Mouse (Mus musculus) heart, embryonic 14.5 days (tissue): ENCODE measurements at regions not wholly inside any gene's neighbourhood (a gene's known extent, or its start where the extent isn't known, plus 50 kb on each side); places are given as distances from the start of the nearest gene placed in this dataset.

Experiments
- ATAC-seq: fragments of 200-750 bp; cut with Nextera tagmentation; 2 replicates; pipeline ENCODE4 v1.8.0; 2017; ENCODE audit warnings: low read depth, moderate TSS enrichment; ENCODE audit not compliant: insufficient number of reproducible peaks, insufficient read depth, low FRiP score
- H3K27ac ChIP-seq, 2 experiments: fragments of 200-500 bp in 1 of 2; fragments of 300-500 bp in 1 of 2; sonication (generic) in 1 of 2; replicated peaks in 1 of 2; 2 replicates each; pipeline ENCODE4 v1.5.1; 2012 to 2014; ENCODE audit warnings: low read depth in 2 of 2, low read length in 2 of 2, control low read depth in 1 of 2, mild to moderate bottlenecking in 1 of 2, mixed read lengths in 1 of 2; ENCODE audit not compliant: control insufficient read depth in 1 of 2, insufficient read depth in 1 of 2
- H3K27me3 ChIP-seq: fragments of 300-500 bp; sonication (generic); 2 replicates; pipeline ENCODE4 v1.6.1; 2014; ENCODE audit warnings: mild to moderate bottlenecking, low read length, control low read depth; ENCODE audit not compliant: control insufficient read depth, insufficient read depth
- H3K36me3 ChIP-seq: fragments of 300-500 bp; sonication (generic); 2 replicates; pipeline ENCODE4 v1.6.1; 2014; ENCODE audit warnings: mild to moderate bottlenecking, control low read depth, low read length, mixed read lengths; ENCODE audit not compliant: control insufficient read depth, insufficient read depth
- H3K4me1 ChIP-seq, 2 experiments: fragments of 200-500 bp in 1 of 2; fragments of 300-500 bp in 1 of 2; sonication (generic) in 1 of 2; 2 replicates each; pipeline ENCODE4 v1.6.1; 2012 to 2014; ENCODE audit warnings: low read length in 2 of 2, control low read depth in 1 of 2, mixed read lengths in 1 of 2; ENCODE audit not compliant: control insufficient read depth in 2 of 2, insufficient read depth in 2 of 2
- H3K4me2 ChIP-seq: fragments of 300-500 bp; sonication (generic); 2 replicates; pipeline ENCODE4 v1.6.1; 2014; ENCODE audit warnings: mild to moderate bottlenecking, low read length
- H3K4me3 ChIP-seq, 2 experiments: fragments of 200-500 bp in 1 of 2; fragments of 300-500 bp in 1 of 2; sonication (generic) in 1 of 2; 2 replicates each; pipeline ENCODE4 v1.5.1; 2012 to 2014; ENCODE audit warnings: low read length in 2 of 2, mild to moderate bottlenecking in 2 of 2, control low read depth in 1 of 2, low read depth in 1 of 2, moderate library complexity in 1 of 2; ENCODE audit not compliant: control insufficient read depth in 1 of 2, insufficient read depth in 1 of 2
- H3K9ac ChIP-seq: fragments of 300-500 bp; sonication (generic); 2 replicates; pipeline ENCODE4 v1.6.1; 2014; ENCODE audit warnings: mild to moderate bottlenecking, low read length
- H3K9me3 ChIP-seq: fragments of 300-500 bp; sonication (generic); 2 replicates; pipeline ENCODE4 v1.6.1; 2016; ENCODE audit warnings: low read length, control low read depth; ENCODE audit not compliant: control insufficient read depth
- WGBS: fragments of 180-500 bp; shearing (Covaris S2); extraction: QIAGEN DNeasy Blood & Tissue Kit; methylation state at CpG from one replicate; pipeline ENCODE4 v1.1.7; 2014; 5-methylcytosine and 5-hydroxymethylcytosine counted together

GRCm38 (mm10) chr8:30733385-30733784 is 2695.1 kb upstream of the 5930422O12Rik start:
- Histone ChIP-seq H3K4me2 (no peak overlapping the region), H3K9me3 (no peaks in the 10 kb centered on the region), H3K36me3 (no peaks in the 10 kb centered on the region), H3K27me3 (no peaks in the 10 kb centered on the region), H3K4me3 (no peak overlapping the region), H3K27ac (no peak overlapping the region), H3K9ac (no peak overlapping the region), H3K4me1 (no peaks in the 10 kb centered on the region)
- no peak for ATAC-seq
- 78% methylated on average over 6 of the region's 6 CpGs for WGBS

- ATAC-seq, result no peak
- WGBS, result 70% methylated on average over 5 of the region's 5 CpGs
- no peaks in the 10 kb centered on the region for H3K4me1 ChIP-seq
- no peak overlapping the region for H3K4me3 ChIP-seq
- no peak overlapping the region for H3K9ac ChIP-seq
- no peaks in the 10 kb centered on the region for H3K9me3 ChIP-seq
- H3K27ac ChIP-seq, result no peak overlapping the region
- peak overlapping the region; percentile 34; the same call in 1 of the 2 replicates for H3K4me2 ChIP-seq
- H3K36me3 ChIP-seq, result no peaks in the 10 kb centered on the region
- H3K27me3 ChIP-seq, result no peaks in the 10 kb centered on the region
These were observed 2693.2 kb upstream of the 5930422O12Rik start for GRCm38 (mm10) chr8:30735338-30735737.

DNA sequence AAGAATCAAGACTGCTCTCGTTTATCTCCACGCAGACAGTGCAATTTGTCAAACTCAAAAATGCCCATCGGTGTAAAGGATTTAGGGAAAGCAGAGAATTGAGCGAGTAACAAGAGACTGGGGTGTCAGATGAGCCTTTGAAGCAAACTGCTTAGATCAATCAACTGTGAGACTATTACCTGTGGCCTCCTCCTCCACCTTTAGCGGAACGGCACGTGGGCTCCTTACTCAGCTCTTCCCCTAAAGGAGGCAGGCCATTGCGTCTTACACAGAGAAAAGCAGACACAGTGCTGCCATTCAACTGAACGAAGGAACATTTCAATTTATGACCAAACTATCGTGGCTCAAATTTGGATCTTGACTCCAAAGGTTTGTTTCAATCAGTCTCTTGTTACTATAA is 2692.8 kb upstream of the 5930422O12Rik start:
- no peak for ATAC-seq
- no peak overlapping the region for H3K27ac ChIP-seq
- H3K27me3 ChIP-seq, result no peaks in the 10 kb centered on the region
- H3K4me1 ChIP-seq, result no peaks in the 10 kb centered on the region
- 76% methylated on average over 10 of the region's 10 CpGs for WGBS
- no peaks in the 10 kb centered on the region for H3K9me3 ChIP-seq
- H3K4me3 ChIP-seq, result no peak overlapping the region
- H3K4me2 ChIP-seq, result no peak overlapping the region
- no peaks in the 10 kb centered on the region for H3K36me3 ChIP-seq
- H3K9ac ChIP-seq, result no peak overlapping the region

DNA sequence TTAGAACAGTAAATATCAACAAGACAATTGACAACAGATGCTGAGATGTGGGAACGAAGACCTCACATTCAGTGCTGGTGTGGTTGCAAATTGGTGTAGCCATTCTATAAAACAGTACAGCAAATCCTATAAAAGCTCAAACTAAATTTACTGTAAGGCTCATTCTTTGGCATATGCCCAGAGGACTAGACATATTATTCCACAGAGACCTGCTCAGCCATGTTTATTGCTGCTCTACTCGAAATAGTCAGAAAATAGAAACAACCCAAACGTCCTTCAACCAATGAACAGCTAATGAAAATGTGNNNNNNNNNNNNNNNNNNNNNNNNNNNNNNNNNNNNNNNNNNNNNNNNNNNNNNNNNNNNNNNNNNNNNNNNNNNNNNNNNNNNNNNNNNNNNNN is 2681.6 kb upstream of the 5930422O12Rik start:
- Histone ChIP-seq H3K4me1 (no peaks in the 10 kb centered on the region), H3K27ac (no peak overlapping the region), H3K4me3 (no peak overlapping the region), H3K9ac (no peak overlapping the region), H3K4me2 (no peak overlapping the region), H3K9me3 (no peaks in the 10 kb centered on the region), H3K36me3 (no peaks in the 10 kb centered on the region), H3K27me3 (no peaks in the 10 kb centered on the region)
- WGBS, result 78% methylated on average over 3 of the region's 3 CpGs
- ATAC-seq, result no peak
